Mouse (Mus musculus) heart, adult 2 months (tissue): ENCODE data around the gene Ppp2ca.

Source experiments
- CTCF ChIP-seq: fragments of 200-600 bp; IDR thresholded peaks from 2 replicates; pipeline ENCODE4 v1.8.1; 2022; ENCODE audit warnings: antibody characterized with exemption, mild to moderate bottlenecking, moderate library complexity
- EP300 ChIP-seq: fragments of 200-500 bp; IDR thresholded peaks from 2 replicates; pipeline ENCODE4 v1.6.1; 2011; ENCODE audit warnings: low read depth, low read length, control low read depth; ENCODE audit not compliant: insufficient read depth
- POLR2A ChIP-seq: fragments of 200-500 bp; IDR thresholded peaks from 2 replicates; pipeline ENCODE4 v1.6.1; 2011; ENCODE audit warnings: mild to moderate bottlenecking, low read depth, low read length, control low read depth; ENCODE audit not compliant: insufficient read depth

GRCm38 (mm10) chr11:52054728-52055127 is 43.8 kb upstream of the Ppp2ca start:
- TF ChIP-seq CTCF (no peak), POLR2A (no peak), EP300 (no peak)
